Mouse (Mus musculus) kidney, postnatal 36 days (tissue): ENCODE measurements around the gene Hapln2.

ENCODE experiments used
- DNase-seq, 2 experiments: peaks; one replicate each; pipeline ENCODE4 v3.0.0; 2021 to 2022; ENCODE audit warnings: mixed read lengths in 2 of 2

Gene Hapln2

DNA sequence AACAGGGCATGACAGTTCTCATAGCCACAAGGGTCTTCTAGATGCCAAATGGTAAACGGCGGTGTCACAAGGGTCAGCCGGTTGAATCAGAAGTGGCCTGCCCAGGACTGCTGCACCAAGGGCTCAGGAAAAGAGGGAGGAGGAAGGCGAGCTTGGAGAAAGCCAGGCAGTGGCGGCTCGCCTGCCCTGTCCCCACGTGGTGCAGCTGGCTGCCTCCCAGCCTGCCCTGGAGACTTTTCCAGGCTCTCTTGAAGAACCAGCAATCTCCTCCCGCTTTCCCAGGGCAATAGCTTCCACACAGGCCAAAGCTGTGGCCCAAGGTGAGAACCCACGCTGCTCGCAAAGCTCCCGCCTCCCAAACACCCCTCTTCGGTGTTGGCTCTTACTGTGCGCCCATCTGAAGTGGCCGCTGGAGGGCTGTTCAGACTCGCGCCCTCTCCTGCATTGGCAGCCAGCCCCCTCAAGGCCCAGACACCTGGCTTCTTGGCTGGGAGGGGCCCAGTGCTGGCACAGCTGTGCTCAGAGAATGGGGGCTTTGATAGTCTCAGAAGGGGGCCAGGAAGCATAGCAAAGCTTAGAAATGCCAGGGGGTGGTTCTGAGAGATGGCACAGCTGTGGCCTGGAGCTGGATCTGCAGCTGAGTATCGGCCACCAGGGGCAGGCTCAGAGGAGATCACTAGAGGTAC is 24.9 kb downstream of the Hapln2 start:
- peak in 1 of 2 experiments; percentile 47 for DNase-seq

DNA sequence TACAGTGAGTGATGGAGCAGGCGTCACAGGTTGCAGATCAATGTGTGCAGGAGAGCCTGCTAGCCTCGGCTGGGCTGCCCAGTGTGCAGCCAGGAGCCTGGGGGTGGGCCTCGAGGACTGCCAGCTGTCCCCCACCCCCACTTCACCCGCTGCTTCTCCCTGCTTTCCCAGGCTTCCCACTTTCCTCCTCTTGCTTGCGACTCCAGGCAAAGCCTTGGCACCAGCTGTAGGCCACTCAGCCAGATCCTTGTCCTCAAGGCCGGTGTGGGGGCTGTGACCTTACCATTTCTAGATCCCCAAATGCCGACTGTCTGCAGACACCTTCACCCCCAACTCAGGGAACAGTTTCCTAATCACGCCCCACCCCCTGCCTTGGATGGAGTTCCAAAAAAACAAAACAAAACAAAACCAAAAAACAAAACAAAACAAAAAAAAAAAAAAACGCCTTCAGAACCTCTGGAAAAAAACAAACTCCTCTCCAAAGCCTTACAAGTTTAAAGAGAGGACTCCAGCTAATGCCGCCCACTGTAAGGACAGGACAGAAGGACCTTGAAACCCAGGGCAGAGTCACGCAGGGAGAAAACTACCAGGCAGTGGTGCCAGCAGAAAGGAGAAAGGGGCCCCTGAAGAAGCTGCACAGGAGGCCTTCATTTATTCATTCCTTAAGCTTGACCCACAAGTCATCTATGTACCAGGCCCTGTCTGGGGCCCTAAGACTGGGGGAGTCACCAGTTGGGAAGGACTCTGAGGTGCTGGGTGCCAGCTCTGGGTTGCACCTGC is 26.4 kb downstream of the Hapln2 start:
- no peak for DNase-seq

- no peak for DNase-seq
Observed at GRCm38 (mm10) chr3:88000181-88000580, 27.2 kb downstream of the Hapln2 start, which contains the start of gene Bcan. TSS of gene Bcan (minus strand) at chr3:88000230.

DNA sequence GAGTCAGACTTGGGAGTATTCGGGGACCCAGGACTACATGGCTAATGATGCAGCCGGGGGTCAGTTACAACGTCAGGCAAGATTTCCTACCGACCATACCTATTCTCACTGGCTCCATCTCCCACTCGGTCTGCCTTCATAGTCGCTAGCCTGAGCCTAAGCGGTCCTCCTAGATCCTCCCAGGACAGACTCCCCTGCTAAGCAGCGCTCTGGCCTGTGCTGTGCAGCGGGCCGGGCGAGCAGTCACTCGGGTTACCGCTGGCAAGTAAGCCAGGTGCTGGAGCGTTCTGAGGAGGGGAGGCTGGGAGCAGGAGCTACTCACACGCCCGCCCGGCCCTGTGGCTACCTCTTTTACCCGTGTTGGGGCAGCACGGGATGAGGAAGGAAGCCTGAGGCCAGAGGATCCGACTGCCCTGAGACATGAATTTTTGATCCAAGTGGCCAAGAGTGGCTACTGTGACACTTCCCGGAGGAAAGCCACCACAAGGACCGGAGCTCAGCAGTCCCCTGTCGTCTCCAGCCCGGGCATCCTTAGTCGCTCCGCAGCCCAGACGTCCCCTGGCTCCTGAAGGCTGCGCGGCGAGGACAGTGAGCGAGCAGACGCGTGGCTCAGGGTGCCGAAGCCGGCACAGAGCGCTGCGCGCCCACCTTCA is 28.0 kb downstream of the Hapln2 start:
- no peak for DNase-seq

GRCm38 (mm10) chr3:87998747-87999146 is 28.6 kb downstream of the Hapln2 start:
- no peak for DNase-seq

GRCm38 (mm10) chr3:87996971-87997614 is 30.3 kb downstream of the Hapln2 start:
- peak; percentile 19 to 69 for DNase-seq

GRCm38 (mm10) chr3:87996401-87996800 is 31.0 kb downstream of the Hapln2 start:
- DNase-seq, result no peak

GRCm38 (mm10) chr3:87995331-87995730 is 32.1 kb downstream of the Hapln2 start:
- no peak for DNase-seq

DNA sequence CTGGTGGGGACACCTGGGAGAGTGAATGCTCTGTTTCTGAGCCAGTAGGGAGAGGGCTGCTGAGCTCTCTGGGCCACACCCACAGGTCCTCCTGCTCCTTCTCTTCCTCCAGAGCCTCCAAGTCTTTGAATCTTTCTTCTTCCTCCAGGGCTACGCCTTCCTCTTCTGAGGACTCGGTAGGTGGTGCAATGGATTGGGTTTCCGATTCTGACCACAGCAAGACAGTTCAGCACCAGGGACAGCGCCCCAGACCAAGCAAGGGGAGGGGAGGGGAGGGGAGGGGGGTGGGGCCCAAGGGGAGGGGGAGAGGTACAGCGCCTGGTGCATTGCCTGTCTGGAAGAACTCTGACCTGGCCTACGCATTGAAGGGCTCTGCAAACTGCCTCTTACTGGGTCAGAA is 33.9 kb downstream of the Hapln2 start:
- peak; percentile 28 to 78 for DNase-seq

DNA sequence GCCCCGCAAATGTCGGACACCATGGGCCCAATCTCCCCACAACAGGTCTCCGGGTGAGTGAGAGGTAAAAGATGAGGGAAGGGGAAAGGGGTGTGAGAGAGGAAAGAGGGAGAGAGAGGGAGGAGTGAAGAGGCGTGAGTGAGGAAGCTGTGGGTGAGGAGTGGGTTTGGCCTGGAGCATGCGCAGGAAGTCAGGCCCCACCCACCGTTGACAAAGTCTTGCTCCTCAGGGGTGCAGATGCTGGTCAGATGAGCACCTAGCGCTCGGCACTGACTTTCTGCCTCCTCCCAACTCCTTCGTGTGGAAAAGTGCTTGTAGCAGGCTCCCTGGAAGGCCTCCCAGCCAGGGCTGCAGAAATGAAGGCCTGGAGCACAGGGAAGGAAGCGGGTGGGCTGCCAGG is 37.4 kb downstream of the Hapln2 start:
- DNase-seq, result no peak

DNA sequence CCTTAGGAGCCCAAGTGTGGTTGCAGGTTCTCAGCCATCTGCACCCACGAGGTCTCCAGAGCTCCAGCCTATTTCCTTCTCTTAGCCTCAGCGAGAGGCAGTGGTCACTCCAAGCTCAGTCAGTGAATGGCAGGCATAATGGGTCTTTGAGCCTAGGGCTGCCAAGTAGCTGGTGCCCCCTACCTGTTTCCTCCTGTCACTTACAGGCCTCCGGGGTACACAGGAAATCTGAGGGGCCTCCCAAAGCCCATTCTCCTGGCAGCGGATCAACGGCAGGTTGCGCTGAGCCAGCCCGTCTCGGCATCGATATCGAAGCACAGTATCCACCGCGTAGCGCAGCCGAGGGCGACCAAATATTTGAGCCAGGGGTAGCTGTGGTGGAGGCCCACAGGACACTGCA is 39.3 kb downstream of the Hapln2 start:
- no peak for DNase-seq

GRCm38 (mm10) chr3:87987633-87988032 is 39.8 kb downstream of the Hapln2 start:
- peak in 1 of 2 experiments; percentile 30 for DNase-seq

GRCm38 (mm10) chr3:87986868-87987267 is 40.5 kb downstream of the Hapln2 start:
- DNase-seq, result peak; percentile 96 to 99

DNA sequence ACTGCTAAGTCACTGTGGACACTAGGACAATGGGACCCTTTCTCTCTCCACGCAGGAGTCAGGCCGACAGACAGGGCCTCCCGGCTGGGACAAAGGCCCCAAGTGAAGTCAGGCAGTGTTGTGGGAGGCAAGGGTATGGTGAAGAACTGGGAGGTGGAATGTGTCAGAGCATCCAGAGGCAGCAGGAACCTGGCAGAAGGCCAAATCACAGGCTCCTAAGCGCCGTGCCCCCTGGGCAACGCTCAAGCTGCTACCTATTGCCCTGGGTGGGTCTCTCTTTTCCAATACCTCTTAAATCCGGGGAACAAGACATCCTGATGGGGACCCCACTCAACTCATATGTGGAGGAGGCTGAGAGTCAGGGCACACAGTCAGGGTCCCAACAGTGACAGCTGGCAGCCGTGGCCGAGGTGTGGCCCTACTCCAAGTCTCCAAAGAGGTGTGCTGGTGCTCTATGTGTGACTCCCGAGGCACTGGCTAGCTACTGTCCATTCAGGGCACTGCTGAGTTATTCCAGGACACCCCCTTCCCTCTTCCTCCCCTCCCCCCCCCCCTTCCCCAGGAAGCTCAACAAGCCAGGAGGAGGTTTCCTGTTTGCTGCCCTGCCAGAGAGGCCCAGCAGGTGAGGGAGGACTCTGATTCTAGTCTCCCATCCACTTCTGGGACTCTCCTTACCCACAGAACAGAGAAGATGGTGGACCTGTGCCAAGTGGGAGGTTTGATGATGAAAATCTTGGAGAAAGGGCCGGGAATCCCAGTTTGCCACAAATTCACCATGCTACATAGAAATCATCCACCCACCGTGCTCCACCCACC is 41.7 kb downstream of the Hapln2 start:
- DNase-seq, result peak; percentile 28 to 41

DNA sequence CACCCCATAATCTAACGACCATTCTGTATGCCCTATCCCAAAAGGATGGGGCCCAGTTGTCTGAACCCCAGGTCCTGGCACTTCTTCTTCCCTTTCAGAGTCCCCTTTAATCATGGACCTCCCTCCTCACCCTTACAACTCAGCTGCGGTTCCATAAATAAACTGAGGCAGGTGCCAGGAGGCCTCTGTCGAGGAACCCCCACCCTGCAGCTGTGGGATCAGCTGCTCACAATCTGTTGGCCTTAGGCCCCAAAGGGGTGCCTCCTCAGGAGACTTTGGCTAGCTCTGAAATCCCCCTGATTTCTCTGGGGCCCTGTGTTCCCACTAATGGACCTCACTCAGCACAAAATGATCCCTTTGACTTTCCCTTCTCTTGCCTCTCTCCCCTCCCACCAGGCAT is 43.3 kb downstream of the Hapln2 start:
- no peak for DNase-seq

- no peak for DNase-seq
Observed at GRCm38 (mm10) chr3:87983627-87984026, 43.8 kb downstream of the Hapln2 start.

GRCm38 (mm10) chr3:87982836-87983601 is 44.4 kb downstream of the Hapln2 start:
- DNase-seq, result peak; percentile 71 to 81

DNA sequence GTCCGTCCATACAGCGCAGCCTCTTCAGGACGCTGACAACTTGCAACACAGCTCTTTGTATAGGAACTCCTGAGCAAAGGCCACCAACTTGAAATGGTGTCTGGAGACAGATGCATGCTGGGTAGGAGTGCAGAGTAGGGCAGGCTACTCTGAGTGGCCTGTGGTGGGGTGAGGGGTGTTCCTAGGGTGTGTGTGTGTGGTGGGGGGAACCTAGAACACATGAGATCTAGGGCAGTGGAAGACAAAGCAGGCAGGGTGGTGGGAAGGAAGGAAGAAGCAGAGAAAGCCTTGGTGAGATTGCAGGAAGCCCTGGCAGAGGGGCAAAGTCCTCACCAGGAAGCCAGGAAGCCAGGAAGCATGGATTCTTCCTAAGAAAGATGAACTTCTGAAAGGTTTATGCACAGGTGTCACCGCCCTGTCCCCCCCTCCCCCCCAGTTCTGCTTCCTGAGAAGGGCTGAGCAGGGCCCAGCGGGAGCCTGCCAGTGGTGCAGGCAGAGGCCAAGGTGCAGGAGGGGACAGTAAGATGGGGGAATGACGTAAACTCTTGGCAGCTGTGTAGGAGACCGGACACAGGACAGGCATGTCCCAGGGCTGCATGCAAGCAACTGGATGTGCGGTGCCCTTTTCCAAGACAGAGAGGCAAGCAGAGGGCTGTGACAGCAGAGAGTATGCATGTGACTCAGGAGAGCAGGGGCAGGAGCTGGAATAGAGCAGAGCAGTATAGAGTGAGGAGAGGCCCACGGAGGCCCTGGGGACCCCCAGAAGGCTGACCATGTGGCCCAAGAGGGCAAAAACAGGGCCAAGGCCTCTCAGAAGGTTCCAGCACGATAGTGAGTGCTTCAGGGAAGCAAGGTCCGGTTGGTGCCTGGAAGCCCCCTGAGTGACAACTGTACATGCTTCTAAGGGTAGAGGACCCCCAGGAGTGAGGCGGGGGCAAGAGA is 45.2 kb downstream of the Hapln2 start:
- peak; percentile 72 to 88 for DNase-seq

GRCm38 (mm10) chr3:87981214-87981760 is 46.1 kb downstream of the Hapln2 start:
- DNase-seq, result no peak

DNA sequence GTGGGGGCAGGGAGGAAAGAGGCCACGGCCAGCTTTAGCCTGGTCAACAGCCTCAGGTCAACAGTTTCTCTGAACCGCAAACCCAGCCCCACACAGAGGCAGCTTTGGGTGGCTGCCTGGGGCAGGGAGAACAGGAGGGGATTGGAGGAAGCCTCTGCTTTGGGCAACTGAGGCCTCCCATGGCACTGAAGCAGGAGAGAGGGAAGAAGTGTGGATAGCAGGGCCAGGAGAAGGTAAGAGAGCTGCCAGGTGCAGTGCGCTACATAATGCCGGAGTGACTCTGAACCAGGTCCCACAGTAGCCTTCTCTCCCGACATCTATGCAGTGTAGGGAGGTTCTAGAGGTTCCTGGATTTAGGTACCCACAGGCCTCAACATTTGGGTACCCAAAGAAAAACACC is 46.7 kb downstream of the Hapln2 start:
- DNase-seq, result no peak
